Mouse (Mus musculus) kidney, adult 8-10 months (tissue): ENCODE measurements at regions not wholly inside any gene's neighbourhood (a gene's known extent, or its start where the extent isn't known, plus 50 kb on each side); places are given as distances from the start of the nearest gene placed in this dataset.

Source experiments
- DNase-seq, 2 experiments: peaks; one replicate each; pipeline ENCODE4 v3.0.0; 2022

GRCm38 (mm10) chr11:40624126-40624778 lies 70.8 kb downstream of the Mat2b start:
- DNase-seq, result no peak

- DNase-seq, result no peak
These were observed 75.0 kb downstream of the Mat2b start for GRCm38 (mm10) chr11:40620036-40620435.

GRCm38 (mm10) chr11:40603008-40603407 lies 92.0 kb downstream of the Mat2b start:
- no peak for DNase-seq

GRCm38 (mm10) chr11:40601572-40601909 lies 93.5 kb downstream of the Mat2b start:
- no peak for DNase-seq

- DNase-seq, result no peak
These were observed 94.0 kb downstream of the Mat2b start for GRCm38 (mm10) chr11:40600773-40601571.

GRCm38 (mm10) chr11:40599956-40600772 lies 94.8 kb downstream of the Mat2b start:
- no peak for DNase-seq

- DNase-seq, result no peak
These were observed 98.7 kb downstream of the Mat2b start for GRCm38 (mm10) chr11:40596347-40596746.

- no peak for DNase-seq
These were observed 102.9 kb downstream of the Mat2b start for GRCm38 (mm10) chr11:40592056-40592455.

- DNase-seq, result no peak
These were observed 121.3 kb downstream of the Mat2b start for GRCm38 (mm10) chr11:40573758-40574139.

GRCm38 (mm10) chr11:40572953-40573757 lies 121.8 kb downstream of the Mat2b start:
- DNase-seq, result no peak

- DNase-seq, result no peak
These were observed 132.1 kb downstream of the Mat2b start for GRCm38 (mm10) chr11:40562866-40563265.

- no peak for DNase-seq
These were observed 133.0 kb downstream of the Mat2b start for GRCm38 (mm10) chr11:40561983-40562382.

- DNase-seq, result no peak
These were observed 133.6 kb downstream of the Mat2b start for GRCm38 (mm10) chr11:40561400-40561799.

GRCm38 (mm10) chr11:40558486-40558885 lies 136.5 kb downstream of the Mat2b start:
- no peak for DNase-seq

- DNase-seq, result no peak
These were observed 139.9 kb downstream of the Mat2b start for GRCm38 (mm10) chr11:40554867-40555794.

GRCm38 (mm10) chr11:40552054-40552453 lies 142.9 kb downstream of the Mat2b start:
- no peak for DNase-seq

- no peak for DNase-seq
These were observed 148.4 kb downstream of the Mat2b start for GRCm38 (mm10) chr11:40546596-40546995.

- no peak for DNase-seq
These were observed 149.5 kb downstream of the Mat2b start for GRCm38 (mm10) chr11:40545537-40545936.

GRCm38 (mm10) chr11:40540229-40540628 lies 154.8 kb downstream of the Mat2b start:
- DNase-seq, result no peak

- DNase-seq, result no peak
These were observed 155.2 kb downstream of the Mat2b start for GRCm38 (mm10) chr11:40539776-40540175.

- no peak for DNase-seq
These were observed 158.7 kb downstream of the Mat2b start for GRCm38 (mm10) chr11:40536236-40536765.
